Mouse (Mus musculus) lung, embryonic 16.5 days (tissue): ENCODE results near the gene Ttll4. TPM values are rescaled to one million over a fixed set of nuclear protein-coding genes. Genes with fewer than 3 reads are reported as not detected.

Experiments
- ATAC-seq: fragments of 200-750 bp; cut with Nextera tagmentation; 2 replicates; pipeline ENCODE4 v1.8.0; 2017; ENCODE audit warnings: low read depth, mild to moderate bottlenecking, moderate library complexity
- H3K27ac ChIP-seq: fragments of 300-500 bp; sonication (generic); 2 replicates; pipeline ENCODE4 v1.5.1; 2014; ENCODE audit warnings: mild to moderate bottlenecking, control low read depth, low read length
- H3K27me3 ChIP-seq: fragments of 300-500 bp; sonication (generic); 2 replicates; pipeline ENCODE4 v1.6.1; 2014; ENCODE audit warnings: low read depth, low read length, mixed read lengths; ENCODE audit not compliant: control insufficient read depth, insufficient read depth
- H3K36me3 ChIP-seq: fragments of 300-500 bp; sonication (generic); 2 replicates; pipeline ENCODE4 v1.6.1; 2014; ENCODE audit warnings: low read length; ENCODE audit not compliant: control insufficient read depth, insufficient read depth
- H3K4me1 ChIP-seq: fragments of 300-500 bp; sonication (generic); replicated peaks from 2 replicates; pipeline ENCODE4 v1.6.1; 2014; ENCODE audit warnings: low read length, mixed read lengths; ENCODE audit not compliant: control insufficient read depth, insufficient read depth
- H3K4me2 ChIP-seq: fragments of 300-500 bp; sonication (generic); 2 replicates; pipeline ENCODE4 v1.6.1; 2014; ENCODE audit warnings: low read depth, low read length, control low read depth
- H3K4me3 ChIP-seq: fragments of 300-500 bp; sonication (generic); 2 replicates; pipeline ENCODE4 v1.5.1; 2014; ENCODE audit warnings: mild to moderate bottlenecking, low read length, control low read depth
- H3K9ac ChIP-seq: fragments of 300-500 bp; sonication (generic); 2 replicates; pipeline ENCODE4 v1.6.1; 2014; ENCODE audit warnings: low read length, control low read depth
- H3K9me3 ChIP-seq: fragments of 300-500 bp; sonication (generic); 2 replicates; pipeline ENCODE4 v1.6.1; 2016; ENCODE audit warnings: low read length; ENCODE audit not compliant: control insufficient read depth
- WGBS: fragments of 180-500 bp; shearing (Covaris S2); extraction: QIAGEN DNeasy Blood & Tissue Kit; methylation state at CpG from one replicate; pipeline ENCODE4 v1.1.7; 2014; 5-methylcytosine and 5-hydroxymethylcytosine counted together
- polyA plus RNA-seq: library from polyadenylated mRNA; unstranded; fragments of >200 nt; fragmentation: Nextera tagmentation; extraction: Ambion mirVana; gene quantifications from 2 replicates; pipeline ENCODE4 v1.2.1, GENCODE M21; 2015

Ttll4 gene
- polyA plus RNA-seq, 1 experiment from 2014 or later, result 16.5 TPM

DNA sequence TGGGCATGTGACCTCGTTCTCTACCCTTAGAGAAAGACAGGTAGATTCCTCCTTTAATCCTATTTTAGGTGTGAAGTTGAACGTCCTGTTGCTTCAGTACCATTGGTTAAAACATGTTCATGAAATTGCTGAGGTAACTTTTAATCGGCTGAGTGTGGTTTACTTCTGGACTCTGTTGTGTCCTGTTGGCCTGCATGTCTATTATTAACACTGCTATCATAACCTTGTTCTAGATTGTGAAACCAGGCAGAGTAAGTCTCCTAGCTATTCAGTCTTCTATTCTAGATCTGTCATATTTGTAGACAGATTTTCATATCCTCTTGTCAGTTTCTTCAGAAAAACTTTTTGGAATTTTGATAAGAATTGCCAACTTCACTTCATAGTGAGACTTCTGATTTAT lies 6.8 kb downstream of the Ttll4 start:
- ATAC-seq, result no peak
- Histone ChIP-seq H3K9ac (no peak overlapping the region), H3K36me3 (no peaks in the 10 kb centered on the region), H3K4me3 (no peak overlapping the region), H3K27me3 (no peaks in the 10 kb centered on the region), H3K4me1 (peaks cover 7% of the 10 kb centered on the region; the same call in 1 of the 2 replicates), H3K4me2 (no peak overlapping the region), H3K27ac (no peak overlapping the region), H3K9me3 (no peaks in the 10 kb centered on the region)
- 80% methylated on average over 3 of the region's 3 CpGs for WGBS

DNA sequence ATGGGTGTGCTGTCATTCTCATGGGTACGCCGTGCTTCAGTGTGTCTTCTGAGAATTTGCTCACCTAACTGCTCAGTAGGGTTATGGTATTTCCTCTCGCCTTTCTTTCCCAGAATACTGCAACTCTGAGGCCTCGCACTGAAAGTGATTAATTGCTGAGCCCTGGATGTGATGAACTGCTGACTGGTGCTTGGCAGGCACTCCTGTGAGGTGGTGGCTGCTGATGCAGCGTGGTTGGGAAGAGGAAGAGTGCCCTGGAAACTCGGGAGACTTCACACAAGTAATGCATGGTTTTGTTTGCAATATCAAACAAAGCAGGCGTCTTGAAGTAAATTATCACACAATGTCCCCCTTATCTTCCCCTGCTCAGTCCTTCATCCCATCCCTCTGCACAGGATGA lies 11.2 kb downstream of the Ttll4 start:
- no peak overlapping the region for H3K9ac ChIP-seq
- 64% methylated on average over 7 of the region's 7 CpGs for WGBS
- ATAC-seq, result no peak

DNA sequence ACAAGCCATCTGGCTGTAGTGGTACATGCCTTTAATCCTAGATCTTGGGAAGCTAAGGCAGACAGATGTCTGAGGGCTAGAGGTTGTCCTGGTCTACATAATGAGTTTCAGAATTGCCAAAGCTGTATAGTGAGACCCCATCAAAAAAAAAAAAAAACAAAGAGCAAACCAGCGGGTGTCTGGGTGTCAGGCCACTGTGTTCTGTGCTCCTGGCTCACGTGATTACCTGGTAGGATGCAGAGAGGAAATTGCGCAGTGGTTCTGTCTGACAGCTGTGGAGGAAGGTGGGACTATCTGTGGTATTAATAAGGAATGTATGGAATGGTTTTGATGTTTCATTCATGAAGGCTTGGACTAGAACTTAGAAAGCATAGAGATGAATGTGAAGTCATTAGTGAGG lies 15.3 kb downstream of the Ttll4 start:
- Histone ChIP-seq H3K4me1 (no peaks in the 10 kb centered on the region), H3K4me3 (no peak overlapping the region), H3K36me3 (peaks cover 29% of the 10 kb centered on the region), H3K27ac (no peak overlapping the region), H3K4me2 (no peak overlapping the region), H3K27me3 (no peaks in the 10 kb centered on the region), H3K9ac (no peak overlapping the region), H3K9me3 (no peaks in the 10 kb centered on the region)
- no peak for ATAC-seq
- 78% methylated on average over 3 of the region's 3 CpGs for WGBS

More for the DNA sequence above, 11.2 kb downstream of the Ttll4 start:
- Histone ChIP-seq H3K27ac (no peak overlapping the region), H3K4me1 (no peaks in the 10 kb centered on the region), H3K4me2 (no peak overlapping the region), H3K4me3 (no peak overlapping the region), H3K36me3 (0 out of 2 replicates have a peak, but pooled peaks cover 2% of the 10 kb centered on the region), H3K27me3 (no peaks in the 10 kb centered on the region), H3K9me3 (no peaks in the 10 kb centered on the region)

DNA sequence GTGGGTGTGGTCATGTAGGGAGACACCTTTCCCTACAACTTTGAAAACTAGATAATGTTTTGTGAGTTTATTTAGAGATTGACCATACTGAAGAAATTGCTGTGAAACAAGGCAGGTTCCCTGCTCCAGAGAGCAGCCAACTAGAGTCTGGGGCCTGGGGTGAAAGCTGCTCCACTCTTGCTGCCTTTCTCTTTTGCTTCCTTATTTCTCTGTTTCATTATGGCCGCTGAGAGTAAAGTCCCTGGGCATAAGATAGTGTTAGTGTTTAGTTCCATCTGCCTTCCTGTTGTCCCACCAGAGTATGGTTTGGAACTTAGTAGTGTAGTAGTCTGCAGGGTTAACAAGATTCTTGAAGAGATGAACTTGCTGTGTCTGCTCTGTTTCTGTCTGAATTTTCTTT lies 16.3 kb downstream of the Ttll4 start:
- Histone ChIP-seq H3K36me3 (peaks cover 33% of the 10 kb centered on the region), H3K4me2 (no peak overlapping the region), H3K9me3 (no peaks in the 10 kb centered on the region), H3K9ac (no peak overlapping the region), H3K27me3 (no peaks in the 10 kb centered on the region), H3K4me1 (no peaks in the 10 kb centered on the region), H3K4me3 (no peak overlapping the region), H3K27ac (no peak overlapping the region)
- ATAC-seq, result no peak
- WGBS, result 82% methylated on average over 1 of the region's 1 CpGs

DNA sequence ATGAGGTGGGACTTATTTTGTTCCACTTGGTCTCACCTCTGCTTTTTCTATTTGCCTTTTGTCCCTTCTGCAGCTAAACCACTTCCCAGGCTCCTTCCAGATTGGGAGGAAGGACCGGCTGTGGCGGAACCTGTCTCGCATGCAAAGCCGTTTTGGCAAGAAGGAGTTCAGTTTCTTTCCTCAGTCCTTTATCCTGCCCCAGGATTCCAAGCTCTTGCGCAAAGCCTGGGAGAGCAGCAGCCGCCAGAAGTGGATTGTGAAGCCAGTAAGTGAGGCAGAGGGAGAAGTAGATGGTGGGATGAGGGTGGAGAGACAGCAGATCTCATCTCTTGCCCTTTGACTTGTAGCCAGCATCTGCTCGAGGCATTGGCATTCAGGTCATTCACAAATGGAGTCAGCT lies 25.6 kb downstream of the Ttll4 start:
- Histone ChIP-seq H3K36me3 (peaks cover 71% of the 10 kb centered on the region), H3K27me3 (no peaks in the 10 kb centered on the region), H3K9me3 (no peaks in the 10 kb centered on the region), H3K4me1 (no peaks in the 10 kb centered on the region), H3K4me2 (no peak overlapping the region), H3K4me3 (no peak overlapping the region), H3K27ac (no peak overlapping the region), H3K9ac (no peak overlapping the region)
- WGBS, result 85% methylated on average over 7 of the region's 7 CpGs
- ATAC-seq, result no peak

DNA sequence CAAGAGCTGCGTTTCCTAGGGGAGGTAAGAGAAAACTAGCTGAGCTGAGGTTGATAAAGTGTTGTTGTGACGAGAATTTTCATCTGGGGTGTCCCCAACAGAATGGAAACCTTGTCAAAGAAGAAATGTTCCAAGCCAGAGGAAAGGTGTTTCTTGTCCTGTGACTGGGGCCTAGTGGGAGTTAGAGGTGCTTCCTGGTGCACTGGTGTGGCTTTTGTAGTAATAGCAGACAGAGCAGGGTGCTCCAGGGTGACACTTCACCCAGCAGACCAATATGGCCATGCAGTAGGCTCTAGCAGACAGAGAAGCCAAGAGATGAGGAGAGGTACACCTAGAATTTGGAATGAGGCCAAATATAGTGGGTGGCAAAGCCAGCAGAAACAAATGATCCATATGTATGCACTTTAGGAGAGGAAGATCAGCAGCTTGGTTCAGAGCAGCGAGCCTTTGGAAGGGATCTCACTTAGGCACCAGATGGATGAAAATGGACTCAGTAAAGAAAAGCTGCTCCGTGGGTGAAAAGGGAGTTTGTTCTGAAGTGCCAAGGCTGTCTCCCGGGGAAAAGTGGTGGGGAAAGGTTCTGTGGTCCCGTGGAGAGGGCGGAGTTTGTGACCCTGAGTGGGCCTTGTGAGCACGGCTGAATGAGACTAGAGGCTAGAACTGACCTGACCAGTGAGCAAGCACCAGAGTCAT lies 32.5 kb downstream of the Ttll4 start:
- H3K27me3 ChIP-seq, result no peaks in the 10 kb centered on the region
- H3K27ac ChIP-seq, result no peak overlapping the region
- H3K4me2 ChIP-seq, result no peak overlapping the region
- H3K36me3 ChIP-seq, result peaks cover 52% of the 10 kb centered on the region
- no peak for ATAC-seq
- H3K4me3 ChIP-seq, result no peak overlapping the region
- WGBS, result 84% methylated on average over 8 of the region's 8 CpGs
- no peak overlapping the region for H3K9ac ChIP-seq
- H3K4me1 ChIP-seq, result no peaks in the 10 kb centered on the region
- H3K9me3 ChIP-seq, result no peaks in the 10 kb centered on the region

DNA sequence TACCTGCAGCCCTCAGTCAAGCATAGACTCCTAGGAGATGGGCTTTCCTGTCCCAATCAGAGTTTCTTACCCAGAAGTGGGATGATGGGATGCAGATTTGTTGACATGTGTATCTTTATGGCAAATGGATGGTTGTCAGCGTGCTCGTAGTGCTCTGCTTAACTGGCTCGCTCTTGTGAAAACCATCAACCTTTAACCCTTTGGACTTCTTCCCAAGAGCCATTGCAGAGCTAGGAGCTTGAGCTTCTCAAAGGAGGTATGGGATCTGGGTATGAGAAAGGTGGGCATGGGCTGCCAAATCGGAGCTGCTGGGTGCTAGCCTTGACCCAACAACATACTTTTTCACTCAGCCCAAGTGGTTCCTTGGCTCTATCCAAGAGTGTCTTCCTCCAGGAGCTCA lies 34.3 kb downstream of the Ttll4 start:
- 86% methylated on average over 4 of the region's 4 CpGs for WGBS

DNA sequence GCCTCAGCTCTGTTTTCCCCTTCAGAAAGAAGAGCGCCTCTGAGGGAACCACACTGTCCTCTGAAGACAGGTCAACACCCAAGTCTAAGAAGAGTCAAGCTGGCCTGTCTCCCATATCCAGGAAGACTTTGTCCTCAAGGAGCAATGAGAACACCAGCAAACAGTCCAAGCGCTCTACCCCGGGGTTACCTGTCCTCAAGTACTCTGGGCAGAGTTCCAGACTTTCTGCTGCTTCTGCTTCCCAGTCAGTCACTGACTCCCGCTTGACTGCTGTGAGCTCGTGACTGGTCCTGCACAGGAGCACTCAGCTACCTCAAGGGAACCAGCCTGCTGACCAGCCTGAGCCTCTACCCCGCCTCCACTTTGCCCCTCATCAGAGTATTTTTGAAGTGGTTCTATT lies 35.9 kb downstream of the Ttll4 start:
- Histone ChIP-seq H3K4me3 (no peak overlapping the region), H3K4me1 (no peaks in the 10 kb centered on the region), H3K9me3 (no peaks in the 10 kb centered on the region), H3K27ac (no peak overlapping the region), H3K27me3 (no peaks in the 10 kb centered on the region), H3K9ac (no peak overlapping the region), H3K36me3 (peaks cover 29% of the 10 kb centered on the region), H3K4me2 (no peak overlapping the region)
- 65% methylated on average over 6 of the region's 6 CpGs for WGBS
- peak; percentile 49; the same call in 1 of the 2 replicates for ATAC-seq

More for the DNA sequence above, 34.3 kb downstream of the Ttll4 start:
- H3K4me2 ChIP-seq, result no peak overlapping the region
- H3K4me1 ChIP-seq, result no peaks in the 10 kb centered on the region
- H3K4me3 ChIP-seq, result no peak overlapping the region
- H3K27me3 ChIP-seq, result no peaks in the 10 kb centered on the region
- no peak for ATAC-seq
- H3K9ac ChIP-seq, result no peak overlapping the region
- no peaks in the 10 kb centered on the region for H3K9me3 ChIP-seq
- peaks cover 39% of the 10 kb centered on the region for H3K36me3 ChIP-seq
- no peak overlapping the region for H3K27ac ChIP-seq

DNA sequence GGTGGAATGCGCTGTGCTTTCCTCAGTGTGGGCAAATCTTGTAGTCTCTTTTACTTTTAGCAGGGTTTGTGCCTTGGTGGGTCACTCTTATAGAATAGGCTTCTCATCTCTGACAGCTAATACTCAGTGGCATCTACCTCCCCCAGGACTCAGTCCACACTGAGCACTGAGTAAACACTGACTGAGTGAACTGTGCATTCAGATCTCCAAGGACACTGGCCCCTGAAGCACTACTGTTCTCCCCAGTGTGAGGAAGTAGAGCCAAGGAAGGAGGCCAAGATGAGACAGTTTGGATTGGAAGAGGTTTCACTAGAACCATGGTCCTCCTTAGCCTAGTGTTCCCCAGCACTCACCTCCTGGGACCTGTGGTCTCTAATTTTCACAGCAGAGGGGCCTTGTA lies 36.8 kb downstream of the Ttll4 start:
- Histone ChIP-seq H3K4me2 (no peak overlapping the region), H3K9me3 (no peaks in the 10 kb centered on the region), H3K4me3 (no peak overlapping the region), H3K27ac (no peak overlapping the region), H3K27me3 (no peaks in the 10 kb centered on the region), H3K4me1 (no peaks in the 10 kb centered on the region), H3K9ac (no peak overlapping the region), H3K36me3 (peaks cover 29% of the 10 kb centered on the region)
- no peak for ATAC-seq
- WGBS, result 100% methylated on average over 1 of the region's 1 CpGs

DNA sequence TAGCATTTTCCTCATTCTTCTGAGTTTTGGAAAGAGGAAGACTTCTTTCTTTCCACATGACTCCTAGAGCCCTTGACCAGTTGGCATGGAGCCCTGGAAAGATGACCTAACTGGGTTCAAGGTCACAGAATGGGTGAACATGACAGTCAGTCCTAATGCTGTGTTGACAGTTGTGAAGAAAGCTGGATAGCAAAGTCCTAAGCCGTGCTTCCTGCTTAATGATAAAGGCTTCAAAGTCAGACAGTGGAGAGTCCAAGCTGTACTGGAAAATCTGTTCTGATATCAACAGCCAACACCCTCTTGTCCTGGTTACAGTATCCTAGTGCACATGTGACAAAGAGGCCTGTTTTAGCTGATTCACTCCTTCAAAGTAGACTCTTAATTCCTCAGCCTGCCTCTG lies 37.2 kb downstream of the Ttll4 start:
- 64% methylated on average over 1 of the region's 1 CpGs for WGBS
- no peak overlapping the region for H3K27ac ChIP-seq
- ATAC-seq, result no peak
- H3K9ac ChIP-seq, result no peak overlapping the region
- no peak overlapping the region for H3K4me3 ChIP-seq
- H3K4me2 ChIP-seq, result no peak overlapping the region
- no peaks in the 10 kb centered on the region for H3K9me3 ChIP-seq
- no peaks in the 10 kb centered on the region for H3K4me1 ChIP-seq
- no peaks in the 10 kb centered on the region for H3K27me3 ChIP-seq
- H3K36me3 ChIP-seq, result peaks cover 29% of the 10 kb centered on the region
